Mouse (Mus musculus): ENCODE measurements at regions not wholly inside any gene's neighbourhood (a gene's known extent, or its start where the extent isn't known, plus 50 kb on each side); places are given as distances from the start of the nearest gene placed in this dataset.
"Not testable (repeated sequence)": the region's sequence is repeated elsewhere in the genome, so short reads cannot be mapped to it uniquely, and the experiment has no call there.

GRCm38 (mm10) chr14:102794898-102795297, 187.5 kb downstream of the Kctd12 start:
- DNase-seq (ENCODE audit: low spot score in 2 of 2) = no peak

GRCm38 (mm10) chr14:102793753-102794152, 188.7 kb downstream of the Kctd12 start:
- DNase-seq (ENCODE audit: low spot score in 2 of 2) = no peak

DNA sequence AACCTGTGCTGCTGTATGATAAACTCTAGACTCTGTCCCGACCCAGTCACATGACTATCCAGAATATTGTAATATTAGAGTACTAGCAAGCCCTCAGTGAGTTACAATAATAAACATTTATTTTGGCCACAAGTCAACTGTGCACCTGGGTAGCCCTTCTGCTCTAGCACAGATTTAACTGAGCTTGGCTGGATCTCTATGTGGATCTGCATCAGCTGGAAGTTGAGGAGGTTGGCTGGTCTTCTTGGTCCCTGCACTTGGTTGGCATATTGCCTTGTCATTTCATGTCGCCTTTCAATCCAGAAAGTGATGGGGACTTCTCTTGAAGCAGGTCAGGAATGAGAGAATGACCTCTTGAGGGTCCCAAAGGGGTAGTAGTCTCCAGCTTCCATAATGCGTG, 191.5 kb downstream of the Kctd12 start:
- no peak for DNase-seq (ENCODE audit: low spot score in 2 of 2)

GRCm38 (mm10) chr14:102782227-102782626, 200.2 kb downstream of the Kctd12 start:
- DNase-seq (ENCODE audit: low spot score in 2 of 2) = no peak

DNA sequence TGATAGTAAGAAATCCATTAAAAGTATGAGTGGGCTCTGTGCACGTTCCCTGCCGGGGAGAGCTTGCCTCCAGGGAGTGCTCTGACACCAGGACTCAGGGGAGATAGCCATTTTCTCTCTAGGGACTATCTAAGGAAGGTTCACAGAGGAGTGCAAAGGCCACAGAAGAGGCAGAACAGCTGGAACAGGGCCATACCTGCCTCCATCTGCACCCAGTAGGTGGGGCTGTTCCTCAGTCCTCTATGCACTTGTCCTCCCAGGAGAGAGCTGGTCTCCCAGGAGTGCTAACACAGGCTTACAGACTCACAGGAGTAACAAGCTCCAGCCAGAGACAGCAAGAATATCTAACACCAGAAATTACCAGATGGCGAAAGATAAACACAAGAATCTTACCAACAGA, 212.7 kb downstream of the Kctd12 start:
- DNase-seq (ENCODE audit: low spot score in 2 of 2) = peak; percentile 14 to 27

- no peak for DNase-seq (ENCODE audit: low spot score in 2 of 2)
These were observed 233.8 kb downstream of the Kctd12 start for GRCm38 (mm10) chr14:102748687-102749086.

DNA sequence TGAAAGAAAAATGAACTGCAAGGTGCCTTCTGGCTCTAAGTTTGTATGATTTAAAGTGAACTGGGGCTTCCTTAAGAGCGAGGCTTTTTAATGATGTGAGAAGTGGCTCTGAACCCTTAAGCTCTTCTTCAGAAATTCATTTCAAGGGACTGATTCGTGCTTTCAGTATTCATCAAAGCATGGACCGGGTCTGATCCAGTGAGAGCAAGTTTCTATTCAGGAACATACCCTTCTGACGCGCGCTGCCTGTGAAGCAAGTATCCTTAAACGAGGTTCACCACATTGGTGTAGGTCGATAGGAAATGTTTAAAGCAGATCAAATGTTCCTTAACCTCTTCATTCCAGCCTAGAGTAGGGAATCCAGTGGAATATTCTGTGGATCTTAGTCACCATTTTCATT, 240.1 kb downstream of the Kctd12 start:
- no peak for DNase-seq (ENCODE audit: low spot score in 2 of 2)

GRCm38 (mm10) chr14:102736656-102737055, 245.8 kb downstream of the Kctd12 start:
- no peak for DNase-seq (ENCODE audit: low spot score in 2 of 2)

GRCm38 (mm10) chr14:102733718-102734117, 248.7 kb downstream of the Kctd12 start:
- DNase-seq (ENCODE audit: low spot score in 2 of 2) = not testable (repeated sequence)

DNA sequence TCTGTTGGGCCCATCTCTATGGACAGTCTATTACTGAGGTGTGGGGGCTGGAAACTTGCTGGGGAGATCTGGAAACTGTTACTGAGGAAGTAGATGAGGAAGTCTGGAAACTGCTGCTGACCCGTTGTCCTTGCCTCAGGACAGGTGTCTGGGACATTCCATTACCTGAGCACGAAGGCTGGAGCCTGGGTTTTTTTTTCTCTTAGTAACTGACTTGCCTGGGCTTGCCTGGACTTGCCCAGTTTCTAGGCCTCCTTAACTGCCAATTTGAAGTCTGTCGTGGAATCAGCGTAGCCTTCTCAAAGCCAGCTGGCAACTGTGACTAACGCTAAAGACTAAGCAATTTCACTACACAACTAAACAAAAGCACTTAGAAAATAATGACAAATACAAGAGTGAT, 250.7 kb downstream of the Kctd12 start:
- no peak for DNase-seq (ENCODE audit: low spot score in 2 of 2)

- DNase-seq (ENCODE audit: low spot score in 2 of 2) = no peak
These were observed 259.8 kb downstream of the Kctd12 start for GRCm38 (mm10) chr14:102722633-102723032.

- no peak for DNase-seq (ENCODE audit: low spot score in 2 of 2)
These were observed 263.9 kb downstream of the Kctd12 start for GRCm38 (mm10) chr14:102718558-102718957.

GRCm38 (mm10) chr14:102712600-102712999, 269.8 kb downstream of the Kctd12 start:
- DNase-seq (ENCODE audit: low spot score in 2 of 2) = no peak

DNA sequence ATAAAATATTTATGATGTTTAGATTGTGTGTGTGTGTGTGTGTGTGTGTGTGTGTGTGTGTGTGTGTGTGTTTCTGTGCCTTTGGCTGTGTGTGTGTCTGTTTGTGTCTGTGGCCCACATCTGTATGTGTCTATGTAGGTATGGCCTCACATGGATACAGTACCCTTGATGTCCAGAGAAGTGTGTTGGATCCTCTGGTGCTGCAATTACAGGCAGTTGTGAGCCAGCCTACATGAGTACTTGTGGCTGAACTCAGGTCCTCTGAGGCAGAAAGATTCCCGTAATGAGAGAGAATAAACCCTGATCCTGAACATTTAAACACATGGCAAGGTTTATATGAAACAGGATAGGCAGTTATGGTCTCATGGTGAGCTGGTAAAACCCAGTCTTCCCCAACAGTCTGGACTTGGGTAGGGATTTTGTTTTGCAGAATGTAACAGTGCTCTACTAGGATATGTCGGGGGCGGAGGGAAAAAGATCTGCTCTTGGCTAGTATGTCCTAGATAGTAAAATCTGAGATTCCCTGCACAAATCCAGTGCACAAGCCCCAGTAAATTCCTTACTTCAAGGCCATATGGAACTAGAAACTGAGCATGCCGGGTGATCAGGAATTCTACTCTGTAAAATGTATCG, 275.6 kb downstream of the Kctd12 start:
- DNase-seq (ENCODE audit: low spot score in 2 of 2) = no peak

DNA sequence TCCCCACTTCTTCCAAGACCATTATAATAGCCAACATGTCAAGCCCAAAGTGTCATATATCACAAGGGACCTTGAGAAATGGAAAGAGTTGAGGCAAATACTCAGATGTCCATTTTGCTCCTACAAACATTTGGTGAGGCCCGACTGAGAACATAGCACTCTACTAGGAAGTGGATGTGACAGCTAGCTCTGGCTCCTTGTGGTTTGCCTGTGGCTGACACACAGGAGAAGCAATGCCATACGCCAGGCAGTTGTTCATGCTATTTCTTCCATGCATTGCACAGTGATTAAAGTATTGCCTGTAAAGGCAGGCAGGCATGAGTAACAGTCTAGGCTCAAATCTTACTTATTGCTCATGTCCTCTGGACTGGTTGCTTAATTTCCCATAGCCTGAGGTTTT, 281.3 kb downstream of the Kctd12 start:
- DNase-seq (ENCODE audit: low spot score in 2 of 2) = no peak

DNA sequence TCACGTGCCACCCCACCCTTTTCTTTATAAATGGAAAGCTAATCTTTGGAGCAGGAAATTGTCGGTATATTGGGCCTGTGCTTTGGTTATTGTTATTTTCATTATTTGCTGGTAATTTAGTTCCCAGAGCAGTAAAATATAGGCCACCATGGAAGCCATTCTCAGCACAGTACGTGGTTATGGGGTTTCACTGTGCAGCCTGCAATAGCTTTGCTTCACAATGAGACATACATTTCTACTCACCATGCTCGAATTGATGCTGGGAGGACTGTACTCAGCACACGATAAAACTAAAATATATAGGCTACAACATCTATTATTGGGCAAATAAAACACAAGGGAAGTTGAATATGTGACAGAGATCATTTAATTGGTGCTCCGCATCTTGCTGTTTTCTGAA, 282.0 kb downstream of the Kctd12 start:
- DNase-seq (ENCODE audit: low spot score in 2 of 2) = no peak

DNA sequence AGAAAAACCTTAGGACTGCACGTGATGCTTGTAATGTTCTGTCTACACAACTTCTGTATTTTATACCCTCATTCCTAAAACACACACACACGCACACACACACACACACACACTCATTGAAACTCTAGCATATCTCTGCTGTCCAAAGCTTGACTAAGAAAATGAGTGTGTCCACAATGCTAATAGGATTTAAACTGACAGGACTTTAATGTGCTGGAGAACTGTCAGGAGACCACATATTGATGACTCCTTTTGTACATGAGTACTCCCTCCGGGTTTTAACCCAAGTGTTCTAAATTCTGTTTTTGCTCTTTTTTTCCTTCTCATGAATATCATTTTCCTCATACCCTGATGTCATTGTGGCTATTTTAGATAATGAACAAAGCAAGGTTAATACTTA, 283.4 kb downstream of the Kctd12 start:
- DNase-seq (ENCODE audit: low spot score in 2 of 2) = no peak

DNA sequence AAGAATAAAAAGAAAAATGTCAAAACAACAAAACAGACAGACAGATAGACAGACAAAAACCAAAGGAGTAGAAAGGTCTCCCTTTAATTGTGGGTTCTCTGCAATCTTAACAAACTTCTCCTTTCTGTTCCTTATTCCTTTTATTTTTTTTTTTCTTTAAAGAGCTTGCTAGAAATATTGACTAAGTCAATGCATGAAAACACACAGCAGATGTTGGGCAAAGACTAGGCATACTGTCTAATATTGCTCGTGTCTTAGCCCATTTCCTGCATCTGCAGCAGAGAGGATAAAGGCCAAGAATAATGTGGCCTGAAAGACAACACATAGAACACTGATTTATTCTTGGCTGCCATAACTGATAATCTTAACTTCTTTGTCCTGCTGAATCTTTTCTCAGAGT, 295.6 kb downstream of the Kctd12 start:
- no peak for DNase-seq (ENCODE audit: low spot score in 2 of 2)

DNA sequence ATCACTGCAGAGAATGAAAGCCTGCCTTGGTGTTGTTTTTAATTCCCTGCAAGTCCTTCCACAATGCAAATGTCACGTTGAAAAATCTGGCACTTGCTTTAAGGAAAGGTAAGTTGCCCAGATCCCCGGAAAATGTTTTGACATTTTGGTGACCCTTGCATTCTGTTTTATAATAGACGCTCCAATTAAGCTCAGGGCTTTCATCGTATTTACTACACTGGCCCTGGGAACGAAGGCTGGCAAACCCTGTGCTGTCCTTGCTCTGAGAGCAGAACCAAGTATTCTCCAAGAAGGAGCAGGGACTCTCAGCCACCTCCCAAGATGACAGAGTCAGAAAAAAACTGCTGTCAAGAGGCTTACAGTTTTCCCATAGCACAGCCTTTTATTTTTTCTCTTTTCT, 305.9 kb downstream of the Kctd12 start:
- DNase-seq (ENCODE audit: low spot score in 2 of 2) = no peak

- no peak for DNase-seq (ENCODE audit: low spot score in 2 of 2)
These were observed 307.8 kb downstream of the Kctd12 start for GRCm38 (mm10) chr14:102674635-102675034.

- DNase-seq (ENCODE audit: low spot score in 2 of 2) = no peak
These were observed 308.7 kb downstream of the Kctd12 start for GRCm38 (mm10) chr14:102673724-102674123.

- DNase-seq (ENCODE audit: low spot score in 2 of 2) = no peak
These were observed 319.2 kb downstream of the Kctd12 start for GRCm38 (mm10) chr14:102663240-102663639.

- DNase-seq (ENCODE audit: low spot score in 2 of 2) = no peak
These were observed 322.1 kb downstream of the Kctd12 start for GRCm38 (mm10) chr14:102660351-102660750.

- no peak for DNase-seq (ENCODE audit: low spot score in 2 of 2)
These were observed 326.2 kb downstream of the Kctd12 start for GRCm38 (mm10) chr14:102656235-102656634.

Measured in spleen, postnatal 14 days (tissue).